Mouse (Mus musculus): Measurements from ENCODE around the gene Tmed8. TPM values are rescaled to one million over a fixed set of nuclear protein-coding genes. Genes with fewer than 3 reads are reported as not detected.

The Tmed8 gene
- polyA plus RNA-seq, 1 experiment, result 13.9 TPM

GRCm38 (mm10) chr12:87132210-87132609, 68.0 kb downstream of the Tmed8 start:
- no peak for DNase-seq (ENCODE audit: low read depth)

GRCm38 (mm10) chr12:87131619-87132018, 68.6 kb downstream of the Tmed8 start:
- DNase-seq (ENCODE audit: low read depth), result peak; percentile 58
- TF ChIP-seq CTCF (IDR thresholded peaks at IDR 0.05; ENCODE audit: borderline replicate concordance, extremely low read depth, insufficient read depth, insufficient read length), result peak; percentile 57; the same call in 1 of the 2 replicates
- TF ChIP-seq POLR2A (IDR thresholded peaks at IDR 0.05; ENCODE audit: borderline replicate concordance, extremely low read depth, insufficient read depth, insufficient read length, poor library complexity, severe bottlenecking), result no peak

More at GRCm38 (mm10) chr12:87132210-87132609, 68.0 kb downstream of the Tmed8 start:
- TF ChIP-seq POLR2A (IDR thresholded peaks at IDR 0.05; ENCODE audit: borderline replicate concordance, extremely low read depth, insufficient read depth, insufficient read length, poor library complexity, severe bottlenecking), result no peak
- TF ChIP-seq CTCF (IDR thresholded peaks at IDR 0.05; ENCODE audit: borderline replicate concordance, extremely low read depth, insufficient read depth, insufficient read length), result no peak

- no peak for TF ChIP-seq CTCF (IDR thresholded peaks at IDR 0.05; ENCODE audit: borderline replicate concordance, extremely low read depth, insufficient read depth, insufficient read length)
- TF ChIP-seq POLR2A (IDR thresholded peaks at IDR 0.05; ENCODE audit: borderline replicate concordance, extremely low read depth, insufficient read depth, insufficient read length, poor library complexity, severe bottlenecking), result no peak
- DNase-seq (ENCODE audit: low read depth), result peak; percentile 41
Measured at GRCm38 (mm10) chr12:87131181-87131580, 69.1 kb downstream of the Tmed8 start.

GRCm38 (mm10) chr12:87130224-87130623, 70.0 kb downstream of the Tmed8 start:
- no peak for TF ChIP-seq POLR2A (IDR thresholded peaks at IDR 0.05; ENCODE audit: borderline replicate concordance, extremely low read depth, insufficient read depth, insufficient read length, poor library complexity, severe bottlenecking)
- TF ChIP-seq CTCF (IDR thresholded peaks at IDR 0.05; ENCODE audit: borderline replicate concordance, extremely low read depth, insufficient read depth, insufficient read length), result no peak
- DNase-seq (ENCODE audit: low read depth), result no peak

GRCm38 (mm10) chr12:87127256-87127655, 73.0 kb downstream of the Tmed8 start:
- DNase-seq (ENCODE audit: low read depth), result no peak
- no peak for TF ChIP-seq POLR2A (IDR thresholded peaks at IDR 0.05; ENCODE audit: borderline replicate concordance, extremely low read depth, insufficient read depth, insufficient read length, poor library complexity, severe bottlenecking)
- no peak for TF ChIP-seq CTCF (IDR thresholded peaks at IDR 0.05; ENCODE audit: borderline replicate concordance, extremely low read depth, insufficient read depth, insufficient read length)

- no peak for DNase-seq (ENCODE audit: low read depth)
Measured at GRCm38 (mm10) chr12:87121918-87122589, 78.2 kb downstream of the Tmed8 start.

More at GRCm38 (mm10) chr12:87121918-87122589, 78.2 kb downstream of the Tmed8 start:
- TF ChIP-seq CTCF (IDR thresholded peaks at IDR 0.05; ENCODE audit: borderline replicate concordance, extremely low read depth, insufficient read depth, insufficient read length), result no peak

Other genes with a start within 250 kb of the Tmed8 start
- 10.0 and 15.5 TPM in 2 replicates for gene Zdhhc22, start 210.0 kb downstream of the Tmed8 start, polyA plus RNA-seq (2012; rRNA removed)
- 18.1 and 19.6 TPM in 2 replicates for gene Tmem63c, start 179.1 kb downstream of the Tmed8 start, polyA plus RNA-seq (2012; rRNA removed)
- gene Ngb, start 97.9 kb downstream of the Tmed8 start, polyA plus RNA-seq (2012; rRNA removed), result 1.9 and 2.5 TPM in 2 replicates
- 57.3 and 58.2 TPM in 2 replicates for gene Gstz1, start 53.3 kb downstream of the Tmed8 start, polyA plus RNA-seq (2012; rRNA removed)
- 19.2 and 19.3 TPM in 2 replicates for gene Pomt2, start 52.5 kb downstream of the Tmed8 start, polyA plus RNA-seq (2012; rRNA removed)
- 0.83 and 1.5 TPM in 2 replicates for gene Samd15, start 731 bp downstream of the Tmed8 start, polyA plus RNA-seq (2012; rRNA removed)
- gene Noxred1, start 38.3 kb upstream of the Tmed8 start, polyA plus RNA-seq (2012; rRNA removed), result 3.1 and 4.4 TPM in 2 replicates
- 64.5 and 72.3 TPM in 2 replicates for gene Vipas39, start 65.8 kb upstream of the Tmed8 start, polyA plus RNA-seq (2012; rRNA removed)
- gene Ahsa1, start 66.0 kb upstream of the Tmed8 start, polyA plus RNA-seq (2012; rRNA removed), result 151 and 160 TPM in 2 replicates
- 0.96 and 1.4 TPM in 2 replicates for gene Ism2, start 99.3 kb upstream of the Tmed8 start, polyA plus RNA-seq (2012; rRNA removed)
- 24.6 and 31.0 TPM in 2 replicates for gene Sptlc2, start 187.9 kb upstream of the Tmed8 start, polyA plus RNA-seq (2012; rRNA removed)
- gene Slirp, start 243.4 kb upstream of the Tmed8 start, polyA plus RNA-seq (2012; rRNA removed), result 65.2 and 89.2 TPM in 2 replicates
- 30.0 and 32.2 TPM in 2 replicates for gene Alkbh1, start 243.6 kb upstream of the Tmed8 start, polyA plus RNA-seq (2012; rRNA removed)